Mouse (Mus musculus): Measurements from ENCODE around the gene Tmem132e. TPM values are rescaled to one million over a fixed set of nuclear protein-coding genes. Genes with fewer than 3 reads are reported as not detected.

Gene Tmem132e
- polyA plus RNA-seq, 1 experiment from 2014 or later = 0.36 TPM

DNA sequence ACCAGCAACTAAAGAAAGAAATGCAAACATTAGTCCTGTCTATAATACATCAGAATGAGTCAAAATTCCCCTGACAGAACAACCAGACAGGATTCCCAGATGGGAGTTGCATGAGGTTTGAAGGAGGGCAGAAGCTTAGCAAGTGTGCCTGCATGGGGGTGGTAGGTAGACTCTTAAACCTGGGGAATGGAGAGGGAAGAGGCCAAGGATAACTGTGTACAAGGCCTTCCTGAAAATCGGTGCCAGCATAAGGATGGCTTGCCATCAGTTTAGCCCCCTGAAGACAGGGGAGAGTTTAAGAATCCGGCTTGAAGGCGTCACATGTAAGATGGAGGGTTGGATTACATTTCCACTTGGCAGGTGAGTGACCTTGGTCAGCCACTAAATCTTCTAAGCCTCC is 102.2 kb downstream of the Tmem132e start:
- H3K4me1 ChIP-seq = peaks cover 10% of the 10 kb centered on the region
- H3K27me3 ChIP-seq = no peaks in the 10 kb centered on the region
- 95% methylated on average over 3 of the region's 3 CpGs for WGBS
- no peak for ATAC-seq
- H3K36me3 ChIP-seq (ENCODE audit: poor library complexity, severe bottlenecking) = no peaks in the 10 kb centered on the region
- H3K27ac ChIP-seq = no peak overlapping the region
- H3K9ac ChIP-seq = no peak overlapping the region
- no peak overlapping the region for H3K4me2 ChIP-seq
- no peak overlapping the region for H3K4me3 ChIP-seq
- H3K9me3 ChIP-seq (replicated peaks) = no peaks in the 10 kb centered on the region

Other genes starting within 250 kb of the Tmem132e start
- gene Ccl1, start 83.2 kb upstream of the Tmem132e start, polyA plus RNA-seq (2015; fragmentation: Nextera tagmentation; extraction: Ambion mirVana) = 0.39 TPM in 1 of 2 replicates, not detected in the other

Measured in forebrain, embryonic 13.5 days (tissue).